Mouse (Mus musculus): ENCODE results near the gene Tnfrsf8.

- TF ChIP-seq POLR2A (IDR thresholded peaks at IDR 0.05; ENCODE audit: control insufficient read depth, low read depth, low read length) = no peak
- TF ChIP-seq CTCF (IDR thresholded peaks at IDR 0.05; ENCODE audit: control insufficient read depth, insufficient read depth, insufficient replicate concordance, low read depth, low read length) = no peak
Measured at GRCm38 (mm10) chr4:145260802-145261201, 54.2 kb downstream of the Tnfrsf8 start.
